Mouse (Mus musculus) splenic B cell, adult 2 months (primary cell): ENCODE data around the gene Gm17555.
"Not testable (repeated sequence)": the region's sequence is repeated elsewhere in the genome, so short reads cannot be mapped to it uniquely, and the experiment has no call there.

Source experiments
- DNase-seq: peaks from one replicate; pipeline ENCODE4 v3.0.0-alpha.2; 2011; ENCODE audit warnings: low read depth, low spot score
- H3K27me3 ChIP-seq: 2 replicates; pipeline ENCODE4 v1.6.1; 2012; ENCODE audit warnings: mild to moderate bottlenecking, low read length, moderate library complexity, mixed read lengths; ENCODE audit not compliant: control insufficient read depth, poor library complexity, insufficient read depth, severe bottlenecking
- H3K36me3 ChIP-seq: 2 replicates; pipeline ENCODE4 v1.6.1; 2012; ENCODE audit warnings: mild to moderate bottlenecking, low read length, moderate library complexity, mixed read lengths; ENCODE audit not compliant: control insufficient read depth, poor library complexity, insufficient read depth, severe bottlenecking

Gene Gm17555

DNA sequence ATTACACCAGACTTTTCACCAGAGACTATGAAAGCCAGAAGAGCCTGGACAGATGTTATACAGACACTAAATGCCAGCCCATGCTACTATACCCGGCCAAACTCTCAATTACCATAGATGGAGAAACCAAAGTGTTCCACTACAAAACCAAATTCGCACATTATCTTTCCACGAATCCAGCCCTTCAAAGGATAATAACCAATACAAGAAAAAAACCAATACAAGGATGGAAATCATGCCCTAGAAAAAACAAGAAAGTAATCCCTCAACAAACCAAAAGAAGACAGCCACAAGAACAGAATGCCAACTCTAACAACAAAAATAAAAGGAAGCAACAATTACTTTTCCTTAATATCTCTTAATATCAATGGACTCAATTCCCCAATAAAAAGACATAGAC lies at the start of gene Gm17555:
Gene Gm17555 (plus strand): TSS at position 301 of the 400 bp plus-strand sequence.
- H3K27me3 ChIP-seq, H3K36me3 ChIP-seq, DNase-seq: not testable (repeated sequence)

DNA sequence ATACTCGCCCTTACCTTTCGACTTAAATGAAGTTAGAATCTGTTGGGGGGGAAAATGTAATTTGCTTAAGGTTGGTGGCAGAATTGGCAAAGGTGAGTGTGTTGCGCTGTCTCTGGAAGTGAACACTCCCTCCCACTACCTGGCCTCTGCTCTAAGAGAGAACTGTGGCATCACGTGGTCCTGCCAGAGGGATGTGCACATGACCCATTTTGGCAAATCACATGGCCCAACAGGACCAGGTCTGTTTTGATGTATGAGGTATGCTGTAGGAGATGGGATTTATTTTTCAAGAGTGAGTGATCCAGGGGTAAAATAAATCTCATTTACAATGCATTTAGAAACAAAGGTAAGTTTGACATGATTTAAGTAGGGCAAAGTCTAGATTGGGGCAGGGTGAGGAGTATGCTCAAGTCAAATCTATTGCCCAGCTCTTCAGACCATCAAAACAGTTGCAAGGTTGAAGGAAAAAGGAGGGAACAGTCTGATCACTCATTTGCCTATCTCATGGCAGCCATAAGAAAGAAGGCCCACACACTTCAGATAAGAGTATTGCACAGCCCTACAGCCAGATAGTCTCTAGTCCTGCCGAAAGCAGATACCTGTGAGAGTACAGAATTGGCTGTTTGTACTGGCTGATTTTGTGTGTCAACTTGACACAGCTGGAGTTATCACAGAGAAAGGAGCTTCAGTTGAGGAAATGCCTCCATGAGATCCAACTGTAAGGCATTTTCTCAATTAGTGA lies 49.5 kb upstream of the Gm17555 start:
- H3K36me3 ChIP-seq = 0 out of 2 replicates have a peak, but pooled peaks cover 5% of the 10 kb centered on the region
- H3K27me3 ChIP-seq = no peaks in the 10 kb centered on the region
- no peak for DNase-seq

GRCm38 (mm10) chr2:126166335-126166734 lies 48.6 kb upstream of the Gm17555 start:
- Histone ChIP-seq H3K36me3 (0 out of 2 replicates have a peak, but pooled peaks cover 2% of the 10 kb centered on the region), H3K27me3 (no peaks in the 10 kb centered on the region)
- no peak for DNase-seq

DNA sequence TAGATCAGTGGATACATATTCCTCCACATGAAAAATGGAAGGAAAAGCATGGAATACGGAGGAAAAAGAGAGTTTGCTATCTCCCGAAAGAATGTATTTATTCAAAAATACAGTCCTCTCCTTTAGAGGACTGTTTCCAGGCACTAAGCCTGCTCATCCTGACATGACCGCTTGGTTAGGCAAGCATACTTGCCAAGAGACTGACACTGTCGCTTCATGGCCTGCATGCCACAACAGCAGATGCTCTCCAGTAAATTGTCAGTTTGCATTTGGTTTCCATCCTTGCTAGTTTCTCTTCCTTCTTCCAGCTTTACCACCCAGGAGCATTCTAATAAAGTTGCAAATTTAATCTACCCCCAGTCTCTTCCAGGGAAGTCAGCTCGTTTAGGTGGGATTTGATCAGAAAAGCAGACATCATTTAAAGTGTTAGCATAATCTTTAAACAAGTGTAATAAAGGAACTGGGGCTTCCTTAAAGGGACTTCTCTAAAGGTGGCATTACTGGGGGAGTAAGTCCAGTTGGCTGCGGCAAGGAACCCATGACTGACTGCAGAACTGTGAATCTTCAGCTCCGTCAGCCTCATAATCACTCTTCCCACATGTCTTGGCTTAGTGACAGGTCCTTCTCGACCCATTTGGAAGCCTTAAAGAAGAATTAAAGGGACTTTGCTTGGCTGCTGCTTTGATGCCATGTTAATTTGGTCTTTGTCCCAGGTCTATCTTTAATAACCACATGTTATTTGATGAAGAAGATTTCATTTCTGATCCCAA lies 47.9 kb upstream of the Gm17555 start:
- DNase-seq = no peak
- no peaks in the 10 kb centered on the region for H3K27me3 ChIP-seq
- H3K36me3 ChIP-seq = no peaks in the 10 kb centered on the region

DNA sequence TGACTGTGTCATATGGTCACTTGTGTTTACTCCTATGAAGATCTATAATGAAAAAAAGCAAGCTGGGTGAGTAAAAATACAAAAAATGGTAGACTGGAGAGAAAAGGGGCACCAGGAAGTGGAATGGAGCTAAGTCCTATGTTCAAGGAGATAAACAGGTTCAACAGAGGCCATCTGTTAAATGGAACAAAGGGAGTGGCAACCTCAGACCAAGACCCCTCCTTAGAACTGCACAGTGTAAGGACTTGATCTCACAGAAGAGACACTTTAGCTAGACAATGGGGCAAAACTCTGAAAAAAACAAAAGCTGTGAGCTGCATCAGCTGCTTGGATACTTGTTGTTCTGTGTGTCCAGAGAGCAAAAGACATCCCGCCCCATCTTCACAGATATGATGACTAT lies 43.5 kb upstream of the Gm17555 start:
- Histone ChIP-seq H3K36me3 (no peaks in the 10 kb centered on the region), H3K27me3 (0 out of 2 replicates have a peak, but pooled peaks cover 3% of the 10 kb centered on the region)
- DNase-seq = no peak

DNA sequence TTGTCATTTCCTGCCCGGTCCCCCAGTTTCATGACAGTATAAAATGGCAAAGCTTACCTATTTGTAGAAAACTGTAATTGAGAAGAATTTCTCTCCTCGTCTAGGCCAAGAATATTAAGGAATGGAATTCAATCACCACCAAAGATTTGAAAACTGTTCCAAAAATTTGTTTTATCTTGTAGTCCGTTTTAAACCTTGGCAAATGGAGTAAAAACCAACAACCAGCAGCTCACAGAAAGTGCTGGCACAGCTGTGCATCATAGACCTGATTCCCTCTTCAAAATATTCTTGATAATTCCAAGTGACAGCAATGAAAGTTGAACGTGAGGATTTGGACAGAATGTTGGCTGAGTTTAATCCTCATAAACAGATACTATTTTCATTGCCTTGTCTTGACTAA lies 23.6 kb upstream of the Gm17555 start:
- no peak for DNase-seq
- Histone ChIP-seq H3K27me3 (no peaks in the 10 kb centered on the region), H3K36me3 (no peaks in the 10 kb centered on the region)

DNA sequence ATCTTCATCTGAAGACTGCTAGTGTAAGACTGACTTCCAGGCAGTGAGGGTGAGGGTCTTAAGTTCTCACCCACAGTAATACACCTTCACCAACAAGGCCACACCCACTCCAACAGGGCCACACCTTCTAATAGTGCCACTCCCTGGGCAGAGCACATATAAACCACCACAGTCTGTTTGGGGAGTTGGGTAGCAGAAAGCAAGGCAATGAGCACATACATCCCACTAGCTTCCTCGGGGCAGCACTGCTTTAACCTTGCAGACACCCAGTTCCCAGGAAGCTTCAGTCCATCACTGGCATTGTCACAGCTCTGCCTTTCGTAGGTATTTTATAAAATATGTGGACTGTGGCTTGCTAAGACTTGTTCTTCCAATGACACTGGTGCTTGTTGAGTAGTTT lies 22.8 kb upstream of the Gm17555 start:
- no peaks in the 10 kb centered on the region for H3K27me3 ChIP-seq
- DNase-seq = no peak
- H3K36me3 ChIP-seq = no peaks in the 10 kb centered on the region

GRCm38 (mm10) chr2:126195631-126196356 lies 19.1 kb upstream of the Gm17555 start:
- no peaks in the 10 kb centered on the region for H3K36me3 ChIP-seq
- DNase-seq = no peak
- H3K27me3 ChIP-seq = no peaks in the 10 kb centered on the region

DNA sequence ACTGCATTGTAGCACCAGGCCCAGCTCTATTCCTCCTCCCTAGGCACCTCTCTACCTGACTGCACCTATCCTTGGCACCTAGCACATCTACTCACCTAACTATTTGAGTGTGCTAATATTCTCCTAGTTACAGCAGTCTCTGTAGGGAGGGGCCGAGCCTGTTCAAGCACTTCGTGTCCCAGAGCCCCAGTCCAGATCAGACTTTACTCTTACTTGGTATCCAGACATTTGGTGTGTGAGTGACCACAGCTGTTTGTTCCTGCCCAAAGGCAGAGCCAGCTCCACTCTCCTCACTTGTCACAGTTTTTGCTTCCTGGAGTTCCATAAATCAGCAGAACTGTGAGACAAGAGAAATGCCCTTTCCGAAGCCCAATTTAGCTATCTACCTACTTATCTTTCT lies 15.9 kb upstream of the Gm17555 start:
- Histone ChIP-seq H3K27me3 (no peaks in the 10 kb centered on the region), H3K36me3 (no peaks in the 10 kb centered on the region)
- no peak for DNase-seq

DNA sequence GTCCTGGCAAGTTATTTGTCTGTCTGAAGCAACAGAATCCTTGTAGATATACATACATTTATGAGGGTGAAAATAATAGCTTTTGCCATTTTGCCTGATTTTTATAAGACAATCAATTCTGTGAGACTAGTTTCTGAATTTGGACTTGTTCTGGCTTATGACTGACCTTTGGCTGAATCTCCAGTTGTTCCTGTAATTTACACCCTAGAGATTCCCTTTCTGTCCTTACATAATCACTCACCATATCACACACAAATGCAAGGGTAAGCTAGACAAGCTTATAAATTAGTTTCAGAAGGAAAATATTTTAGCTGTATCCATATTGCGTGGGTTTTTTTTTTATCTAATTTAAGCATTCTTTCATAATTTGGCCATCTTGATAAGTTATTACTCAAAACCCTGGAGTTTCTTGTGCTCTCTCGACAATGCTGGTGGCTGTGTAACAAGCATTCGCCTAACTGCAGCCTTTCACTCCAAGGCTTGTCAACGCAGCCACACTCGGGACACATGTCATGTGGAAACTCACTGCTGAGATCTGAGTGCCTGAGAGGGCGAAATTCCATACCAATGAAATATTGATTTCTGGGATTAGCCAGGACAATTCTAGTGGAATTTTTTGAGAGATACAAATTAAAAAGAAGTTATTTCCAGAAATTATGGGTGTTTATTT lies 3.8 kb upstream of the Gm17555 start:
- Histone ChIP-seq H3K36me3 (no peaks in the 10 kb centered on the region), H3K27me3 (no peaks in the 10 kb centered on the region)
- no peak for DNase-seq

DNA sequence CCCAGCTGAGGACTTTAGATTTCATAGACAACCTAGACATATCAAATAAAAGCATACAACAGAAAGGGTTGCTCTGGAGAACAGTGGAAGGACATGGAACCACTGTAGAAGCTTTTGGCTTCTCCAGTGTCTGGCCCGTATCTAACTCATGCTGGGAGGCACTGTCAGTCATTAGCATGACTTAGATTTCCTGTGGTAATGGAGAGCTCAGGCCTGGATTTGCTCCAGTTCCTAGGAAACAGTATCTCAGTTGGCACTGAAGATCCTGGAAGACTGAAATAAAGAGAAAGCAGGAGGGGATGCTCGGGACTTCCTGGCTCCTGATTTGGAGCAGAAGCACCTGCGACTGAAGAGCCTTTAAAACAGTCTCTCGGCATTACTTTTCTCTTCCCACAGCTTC lies 12.7 kb downstream of the Gm17555 start:
- Histone ChIP-seq H3K27me3 (no peaks in the 10 kb centered on the region), H3K36me3 (no peaks in the 10 kb centered on the region)
- no peak for DNase-seq

DNA sequence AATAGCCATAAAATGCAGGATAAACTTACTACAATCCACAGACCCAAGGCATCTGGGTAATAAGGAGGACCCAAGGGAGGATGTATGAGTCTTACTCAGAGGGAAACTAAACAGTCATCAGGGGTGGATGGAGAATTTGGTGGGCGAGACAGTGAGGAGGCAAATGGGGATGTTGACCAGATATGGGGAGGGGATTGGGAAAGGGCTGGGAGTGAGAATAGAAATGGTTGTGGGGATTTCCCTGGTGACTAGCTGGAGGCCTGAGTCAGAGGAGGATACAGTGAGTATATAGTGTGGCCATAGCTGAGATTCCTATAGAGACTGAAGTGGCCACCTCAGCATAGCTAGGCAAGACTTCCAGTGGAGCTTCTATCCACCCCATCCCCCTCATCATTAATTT lies 16.8 kb downstream of the Gm17555 start:
- no peaks in the 10 kb centered on the region for H3K27me3 ChIP-seq
- no peak for DNase-seq

DNA sequence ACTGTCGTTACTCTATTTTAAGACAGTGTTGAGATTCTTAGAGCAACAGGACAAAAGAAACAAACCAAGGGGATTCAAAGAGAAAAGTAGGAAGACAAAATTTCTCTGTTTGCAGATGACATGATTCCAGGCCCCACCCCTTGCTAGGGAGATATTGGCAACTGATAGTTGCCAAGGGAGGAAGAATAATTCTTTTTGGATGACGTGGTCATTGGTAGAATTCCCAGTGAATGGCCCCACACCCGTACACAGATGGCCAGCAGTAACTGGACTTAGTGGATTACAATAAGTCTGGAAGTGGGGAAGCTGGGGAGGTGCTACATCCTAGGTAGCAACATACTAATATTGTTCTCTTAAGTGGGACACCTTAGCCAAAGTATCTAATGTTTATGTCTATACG lies 22.0 kb downstream of the Gm17555 start:
- H3K27me3 ChIP-seq = no peaks in the 10 kb centered on the region
- DNase-seq = no peak

More for the DNA sequence above, 16.8 kb downstream of the Gm17555 start:
- no peaks in the 10 kb centered on the region for H3K36me3 ChIP-seq

DNA sequence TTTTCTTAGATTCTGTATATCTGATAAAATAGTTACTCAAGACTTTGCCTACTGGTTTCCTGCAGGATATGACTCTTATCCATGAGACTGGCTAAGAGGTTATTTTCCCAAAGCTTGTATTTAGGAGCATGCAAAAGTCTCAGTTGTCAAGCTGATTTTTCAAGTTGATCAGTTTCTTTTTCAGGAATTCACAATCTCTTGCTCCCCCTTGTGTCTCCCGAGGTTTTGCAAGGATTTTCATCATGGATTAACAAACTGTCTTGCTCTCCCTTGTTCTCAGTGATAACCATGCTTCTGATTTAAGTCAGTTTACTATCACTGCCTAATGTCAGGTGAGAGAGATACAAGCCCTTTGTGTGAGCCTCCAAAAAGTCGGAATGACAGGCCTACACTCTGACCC lies 30.5 kb downstream of the Gm17555 start:
- Histone ChIP-seq H3K27me3 (no peaks in the 10 kb centered on the region), H3K36me3 (no peaks in the 10 kb centered on the region)
- DNase-seq = no peak

More for the DNA sequence above, 22.0 kb downstream of the Gm17555 start:
- H3K36me3 ChIP-seq = no peaks in the 10 kb centered on the region
